Mouse (Mus musculus): Measurements from ENCODE around the gene Xylt2. TPM values are rescaled to one million over a fixed set of nuclear protein-coding genes. Genes with fewer than 3 reads are reported as not detected.
"Not testable (repeated sequence)": the region's sequence is repeated elsewhere in the genome, so short reads cannot be mapped to it uniquely, and the experiment has no call there.

Xylt2 gene
- polyA plus RNA-seq, 1 experiment from 2014 or later: 29.5 TPM

DNA sequence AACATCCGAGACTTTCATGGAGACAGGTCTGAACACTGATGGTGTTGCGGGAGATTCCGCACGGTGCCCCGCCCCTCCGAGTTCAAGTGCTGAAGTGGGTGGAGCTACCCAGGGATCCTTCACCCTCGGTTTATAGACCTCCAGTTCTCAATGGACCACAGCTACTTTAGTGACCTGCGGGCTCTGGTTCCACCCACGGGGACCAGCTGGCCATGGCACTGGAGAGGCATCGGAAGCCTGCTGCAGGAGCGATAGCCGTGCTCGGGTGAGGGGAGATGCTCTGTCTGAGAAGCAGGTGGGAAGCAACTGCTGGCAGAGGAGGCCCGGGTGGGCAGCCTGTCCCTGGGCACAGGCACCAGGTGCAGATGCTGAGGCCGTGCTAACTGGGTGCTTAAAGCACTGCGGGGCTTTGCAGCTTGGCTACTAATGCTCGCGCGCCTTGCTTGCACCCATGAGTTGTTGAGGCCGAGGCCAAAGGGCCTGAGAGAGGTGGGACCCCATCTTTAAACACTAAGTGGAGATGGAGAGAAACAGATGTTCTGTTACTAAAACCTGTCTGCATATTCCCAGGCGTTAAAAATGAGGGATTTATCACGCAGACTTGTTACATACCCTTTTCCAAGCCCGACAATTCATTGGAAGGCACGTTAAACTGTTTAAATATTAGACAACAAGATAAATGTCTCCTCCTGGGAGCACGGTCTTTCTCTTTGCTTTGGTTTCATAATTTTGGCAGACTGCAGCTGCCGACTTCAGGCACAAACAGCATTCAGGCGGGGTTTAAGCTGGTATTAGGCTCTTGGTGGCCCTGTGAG, 24.3 kb upstream of the Xylt2 start:
- H3K9ac ChIP-seq: no peak overlapping the region
- no peak overlapping the region for H3K4me2 ChIP-seq (replicated peaks)
- no peaks in the 10 kb centered on the region for H3K27me3 ChIP-seq
- H3K36me3 ChIP-seq: no peaks in the 10 kb centered on the region
- ATAC-seq (ENCODE audit: insufficient number of reproducible peaks, insufficient read depth, low FRiP score, low TSS enrichment): no peak
- no peak overlapping the region for H3K27ac ChIP-seq
- H3K9me3 ChIP-seq: no peaks in the 10 kb centered on the region
- H3K4me1 ChIP-seq: peaks cover 8% of the 10 kb centered on the region
- WGBS: 62% methylated on average over 27 of the region's 27 CpGs
- H3K4me3 ChIP-seq: no peak overlapping the region

DNA sequence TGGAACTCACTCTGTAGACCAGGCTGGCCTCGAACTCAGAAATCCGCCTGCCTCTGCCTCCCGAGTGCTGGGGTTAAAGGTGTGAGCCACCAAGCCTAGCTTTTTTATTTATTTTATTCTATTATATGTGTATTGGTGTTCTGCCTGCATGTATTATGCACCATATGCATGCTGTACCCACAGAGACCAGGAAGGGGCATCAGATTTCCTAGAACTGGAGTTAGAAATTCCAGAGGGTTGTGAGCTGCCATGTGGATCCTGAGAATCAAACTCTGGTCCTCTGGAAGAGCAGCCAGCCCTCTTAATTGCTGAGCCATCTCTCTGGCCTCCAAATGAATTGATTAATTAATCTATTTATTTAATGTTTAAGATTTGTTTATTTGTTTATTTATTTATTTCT, 22.1 kb upstream of the Xylt2 start:
- no peak overlapping the region for H3K4me3 ChIP-seq
- ATAC-seq (ENCODE audit: insufficient number of reproducible peaks, insufficient read depth, low FRiP score, low TSS enrichment): no peak
- H3K4me1 ChIP-seq: peaks cover 8% of the 10 kb centered on the region
- no peaks in the 10 kb centered on the region for H3K27me3 ChIP-seq
- H3K4me2 ChIP-seq (replicated peaks): no peak overlapping the region
- H3K27ac ChIP-seq: no peak overlapping the region
- WGBS: 99% methylated on average over 3 of the region's 3 CpGs
- no peak overlapping the region for H3K9ac ChIP-seq
- H3K9me3 ChIP-seq: no peaks in the 10 kb centered on the region
- H3K36me3 ChIP-seq: no peaks in the 10 kb centered on the region

GRCm38 (mm10) chr11:94697703-94698464, 20.6 kb upstream of the Xylt2 start:
- Histone ChIP-seq H3K27ac (no peak overlapping the region), H3K9ac (no peak overlapping the region; the same call in 1 of the 2 replicates), H3K4me3 (no peak overlapping the region), H3K36me3 (no peaks in the 10 kb centered on the region), H3K4me1 (peaks cover 8% of the 10 kb centered on the region), H3K4me2 (replicated peaks) (no peak overlapping the region), H3K27me3 (no peaks in the 10 kb centered on the region), H3K9me3 (no peaks in the 10 kb centered on the region)
- WGBS: 49% methylated on average over 13 of the region's 13 CpGs
- ATAC-seq (ENCODE audit: insufficient number of reproducible peaks, insufficient read depth, low FRiP score, low TSS enrichment): no peak

DNA sequence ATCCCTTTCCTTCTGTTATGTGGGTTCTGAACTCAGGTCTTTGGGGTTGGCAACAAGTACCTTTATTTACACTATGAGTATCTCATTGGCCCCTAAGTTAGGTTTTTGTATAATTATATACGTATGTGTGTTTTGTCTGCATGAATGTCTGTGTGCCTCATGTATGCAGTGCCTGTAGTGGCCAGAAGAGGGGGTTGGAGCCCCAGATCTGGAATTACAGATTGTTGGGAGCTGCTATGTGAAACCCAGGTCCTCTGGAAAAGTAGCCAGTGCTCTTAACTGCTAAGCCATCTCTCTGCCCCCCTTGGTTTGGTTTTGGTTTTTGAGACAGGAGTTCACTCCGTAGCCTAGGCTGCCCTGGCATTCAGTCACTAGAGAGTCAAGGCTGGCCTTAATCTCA, 19.8 kb upstream of the Xylt2 start:
- H3K9me3 ChIP-seq: no peaks in the 10 kb centered on the region
- no peak overlapping the region for H3K9ac ChIP-seq
- H3K36me3 ChIP-seq: no peaks in the 10 kb centered on the region
- no peak overlapping the region for H3K4me2 ChIP-seq (replicated peaks)
- H3K4me1 ChIP-seq: peaks cover 6% of the 10 kb centered on the region
- 85% methylated on average over 2 of the region's 2 CpGs for WGBS
- ATAC-seq (ENCODE audit: insufficient number of reproducible peaks, insufficient read depth, low FRiP score, low TSS enrichment): no peak
- H3K4me3 ChIP-seq: no peak overlapping the region
- H3K27ac ChIP-seq: no peak overlapping the region
- no peaks in the 10 kb centered on the region for H3K27me3 ChIP-seq

DNA sequence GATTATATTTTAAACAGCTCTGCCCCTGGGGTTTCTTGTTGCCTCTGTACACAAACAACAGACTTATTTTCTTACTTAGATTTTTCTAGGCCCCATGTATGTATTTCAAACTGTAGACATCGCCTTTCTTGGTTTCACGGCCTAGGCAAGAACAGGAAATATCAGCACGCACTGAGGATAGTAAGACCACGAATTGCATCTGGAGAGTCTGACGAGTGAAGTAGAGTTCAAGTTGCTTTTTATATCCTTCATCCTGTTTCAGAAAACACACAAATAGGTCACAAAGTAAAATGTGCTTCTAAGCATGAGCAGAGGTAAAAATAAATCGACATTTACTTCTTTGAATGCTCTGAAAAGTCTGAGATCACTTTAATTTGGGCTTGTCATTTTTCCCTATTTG, 18.2 kb upstream of the Xylt2 start:
- 69% methylated on average over 6 of the region's 6 CpGs for WGBS
- Histone ChIP-seq H3K27me3 (no peaks in the 10 kb centered on the region), H3K4me3 (no peak overlapping the region), H3K36me3 (no peaks in the 10 kb centered on the region), H3K9ac (no peak overlapping the region), H3K27ac (no peak overlapping the region), H3K9me3 (no peaks in the 10 kb centered on the region), H3K4me2 (replicated peaks) (no peak overlapping the region), H3K4me1 (no peaks in the 10 kb centered on the region)
- ATAC-seq (ENCODE audit: insufficient number of reproducible peaks, insufficient read depth, low FRiP score, low TSS enrichment): no peak

DNA sequence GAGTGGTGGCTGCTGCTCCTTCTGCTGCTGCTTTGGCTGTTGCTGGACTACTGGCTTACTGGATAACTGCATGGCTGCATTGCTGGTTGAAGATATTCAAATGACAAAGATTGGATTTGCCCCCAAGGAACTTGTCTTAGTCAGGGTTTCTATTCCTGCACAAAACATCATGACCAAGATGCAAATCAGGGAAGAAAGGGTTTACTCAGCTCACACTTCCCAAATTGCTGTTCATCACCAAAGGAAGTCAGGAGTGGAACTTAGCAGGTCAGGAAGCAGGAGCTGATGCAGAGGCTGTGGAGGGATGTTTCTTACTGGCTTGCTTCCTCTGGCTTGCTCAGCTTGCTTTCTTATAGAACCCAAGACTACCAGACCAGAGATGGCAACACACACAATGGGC, 15.2 kb upstream of the Xylt2 start:
- not testable (repeated sequence) for H3K9me3 ChIP-seq; H3K4me2 ChIP-seq (replicated peaks); H3K27me3 ChIP-seq; H3K4me3 ChIP-seq; H3K27ac ChIP-seq; H3K36me3 ChIP-seq; H3K9ac ChIP-seq; ATAC-seq (ENCODE audit: insufficient number of reproducible peaks, insufficient read depth, low FRiP score, low TSS enrichment); H3K4me1 ChIP-seq

DNA sequence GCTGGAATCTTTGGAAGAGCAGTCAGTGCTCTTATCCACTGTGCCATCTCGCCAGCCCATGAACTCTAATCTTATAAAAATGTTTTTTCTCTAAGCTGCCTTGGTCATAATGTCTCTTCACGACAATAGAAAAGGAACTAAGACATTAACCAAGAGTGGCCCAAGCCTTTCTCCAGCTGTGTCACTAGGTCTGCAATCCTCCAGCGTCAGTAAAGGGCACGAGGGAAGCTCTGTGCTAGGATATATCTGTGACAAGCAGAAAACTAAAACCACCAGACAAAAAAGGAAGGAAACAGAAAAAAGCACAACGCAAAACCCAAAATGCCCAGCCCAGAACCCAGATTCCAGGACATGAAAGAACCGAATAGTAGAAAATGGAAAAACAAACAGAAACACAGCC, 9.9 kb upstream of the Xylt2 start:
- Histone ChIP-seq H3K9ac (no peak overlapping the region), H3K4me2 (replicated peaks) (no peak overlapping the region), H3K4me3 (no peak overlapping the region), H3K27ac (no peak overlapping the region), H3K9me3 (no peaks in the 10 kb centered on the region), H3K36me3 (no peaks in the 10 kb centered on the region), H3K27me3 (no peaks in the 10 kb centered on the region), H3K4me1 (no peaks in the 10 kb centered on the region)
- WGBS: 83% methylated on average over 6 of the region's 6 CpGs
- no peak for ATAC-seq (ENCODE audit: insufficient number of reproducible peaks, insufficient read depth, low FRiP score, low TSS enrichment)

DNA sequence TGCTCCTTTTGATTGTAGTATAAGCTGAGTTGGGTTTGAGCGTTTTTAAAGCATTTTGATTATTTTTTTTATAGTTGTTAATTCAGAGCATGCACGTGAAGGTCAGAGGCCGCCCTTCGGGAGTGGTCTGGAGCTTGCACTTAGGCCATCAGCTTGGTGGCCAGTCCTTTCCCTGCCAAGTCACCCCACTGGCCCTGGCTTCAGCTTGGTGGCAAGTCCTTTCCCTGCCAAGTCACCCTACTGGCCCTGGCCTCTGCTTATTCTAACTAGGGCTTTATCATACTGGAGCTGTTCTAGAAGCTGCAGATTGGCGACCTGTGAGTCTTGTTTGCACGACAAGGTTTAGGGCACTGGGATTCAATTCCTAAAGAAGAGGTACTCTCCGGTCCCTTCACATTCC, 5.1 kb upstream of the Xylt2 start:
- Histone ChIP-seq H3K27ac (no peak overlapping the region), H3K9ac (no peak overlapping the region), H3K4me1 (peaks cover 9% of the 10 kb centered on the region; the same call in 1 of the 2 replicates), H3K36me3 (no peaks in the 10 kb centered on the region), H3K27me3 (no peaks in the 10 kb centered on the region), H3K4me2 (replicated peaks) (no peak overlapping the region), H3K4me3 (no peak overlapping the region), H3K9me3 (no peaks in the 10 kb centered on the region)
- ATAC-seq (ENCODE audit: insufficient number of reproducible peaks, insufficient read depth, low FRiP score, low TSS enrichment): no peak
- WGBS: 76% methylated on average over 7 of the region's 7 CpGs

DNA sequence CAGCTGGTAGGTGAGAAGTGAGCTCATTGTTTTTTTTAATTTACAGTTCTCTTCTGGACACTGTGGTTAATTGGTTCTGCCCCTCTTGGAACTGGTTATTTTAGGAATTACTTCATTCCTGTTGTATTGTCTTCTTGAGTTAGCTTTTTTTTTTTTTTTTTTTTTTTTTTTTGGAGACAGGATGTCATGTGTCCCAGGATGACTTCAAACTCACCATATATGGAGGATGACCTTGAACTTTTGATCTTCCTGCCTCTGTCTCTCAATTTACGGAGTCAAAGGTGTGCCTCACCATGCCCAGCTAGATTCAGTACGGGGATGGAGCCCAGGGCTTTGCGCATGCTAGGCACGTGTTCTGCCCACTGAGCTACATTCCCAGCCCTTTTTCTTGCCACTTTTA, 4.3 kb upstream of the Xylt2 start:
- Histone ChIP-seq H3K27ac (no peak overlapping the region), H3K9ac (no peak overlapping the region), H3K4me3 (no peak overlapping the region), H3K4me1 (peaks cover 9% of the 10 kb centered on the region; the same call in 1 of the 2 replicates), H3K4me2 (replicated peaks) (no peak overlapping the region), H3K27me3 (no peaks in the 10 kb centered on the region), H3K36me3 (no peaks in the 10 kb centered on the region), H3K9me3 (no peaks in the 10 kb centered on the region)
- no peak for ATAC-seq (ENCODE audit: insufficient number of reproducible peaks, insufficient read depth, low FRiP score, low TSS enrichment)
- WGBS: 80% methylated on average over 4 of the region's 4 CpGs

GRCm38 (mm10) chr11:94680639-94681038, 3.3 kb upstream of the Xylt2 start:
- Histone ChIP-seq H3K9ac (no peak overlapping the region), H3K4me2 (replicated peaks) (no peak overlapping the region), H3K36me3 (no peaks in the 10 kb centered on the region), H3K27ac (no peak overlapping the region), H3K27me3 (no peaks in the 10 kb centered on the region), H3K9me3 (no peaks in the 10 kb centered on the region), H3K4me1 (peaks cover 18% of the 10 kb centered on the region), H3K4me3 (no peak overlapping the region)
- ATAC-seq (ENCODE audit: insufficient number of reproducible peaks, insufficient read depth, low FRiP score, low TSS enrichment): no peak

- H3K36me3 ChIP-seq: no peaks in the 10 kb centered on the region
- H3K27ac ChIP-seq: peak overlapping the region; percentile 96
- peak overlapping the region; percentile 78 for H3K4me2 ChIP-seq (replicated peaks)
- WGBS: 29% methylated on average over 15 of the region's 15 CpGs
- H3K4me3 ChIP-seq: peak overlapping the region; percentile 95
- peaks cover 35% of the 10 kb centered on the region for H3K4me1 ChIP-seq
- H3K9ac ChIP-seq: peak overlapping the region; percentile 20; the same call in 1 of the 2 replicates
- H3K9me3 ChIP-seq: no peaks in the 10 kb centered on the region
- H3K27me3 ChIP-seq: no peaks in the 10 kb centered on the region
- ATAC-seq (ENCODE audit: insufficient number of reproducible peaks, insufficient read depth, low FRiP score, low TSS enrichment): no peak
Observed at GRCm38 (mm10) chr11:94677607-94678145, 361 bp upstream of the Xylt2 start.

- WGBS: 47% methylated on average over 4 of the region's 4 CpGs
- no peaks in the 10 kb centered on the region for H3K27me3 ChIP-seq
- H3K4me1 ChIP-seq: peaks cover 35% of the 10 kb centered on the region
- H3K9ac ChIP-seq: peak overlapping the region; percentile 97
- H3K9me3 ChIP-seq: no peaks in the 10 kb centered on the region
- peak overlapping the region; percentile 95 for H3K4me3 ChIP-seq
- H3K4me2 ChIP-seq (replicated peaks): peak overlapping the region; percentile 78
- ATAC-seq (ENCODE audit: insufficient number of reproducible peaks, insufficient read depth, low FRiP score, low TSS enrichment): 0 out of 2 replicates have a peak, but pooled peaks have one; percentile 8
- H3K36me3 ChIP-seq: no peaks in the 10 kb centered on the region
- H3K27ac ChIP-seq: peak overlapping the region; percentile 96; the same call in 1 of the 2 replicates
Observed at GRCm38 (mm10) chr11:94676308-94676707, 1.0 kb downstream of the Xylt2 start.

Data from embryonic facial prominence, embryonic 12.5 days (tissue).